ENCODE assay signal across 8 mouse cellular contexts in the genomic region with DNA sequence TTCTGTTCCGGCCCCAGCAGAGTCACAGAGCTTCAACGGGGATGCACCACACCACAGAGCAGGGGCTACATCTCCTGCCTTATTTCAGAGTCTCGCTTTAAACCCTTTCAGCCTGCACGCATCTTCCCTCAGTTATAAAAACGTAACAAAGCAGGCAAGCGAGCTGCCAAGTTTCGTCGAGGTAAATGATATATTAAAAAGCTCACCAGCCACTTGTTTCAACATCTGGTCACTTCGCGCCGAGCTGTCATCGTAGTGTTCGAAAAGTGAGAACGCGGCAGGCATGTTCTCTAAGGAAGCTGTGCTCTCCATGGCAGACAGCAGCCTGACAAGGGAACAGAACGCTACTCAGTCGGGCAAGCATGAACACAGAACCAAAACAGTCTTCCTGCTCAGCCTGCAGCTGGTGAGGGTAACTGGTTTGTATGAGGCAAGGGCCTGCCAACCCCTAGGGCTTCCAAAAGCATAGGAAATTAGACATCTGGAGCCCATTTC.
DNase-seq lines count a peak whose midpoint lies in the region; ATAC-seq and TF ChIP-seq lines count a peak whose summit lies in the region.

No protein-coding gene starts in this region.

- ATAC-seq in heart, embryonic 14.5 days (ENCODE audit: insufficient number of reproducible peaks, insufficient read depth, low FRiP score, low read depth) = no peak
- ATAC-seq in limb, embryonic 13.5 days (ENCODE audit: low FRiP score, low read depth) = no peak
- no peak for ATAC-seq in megakaryocyte-erythroid progenitor cell, adult 5-6 weeks (replicated peaks; ENCODE audit: low FRiP score, low TSS enrichment, poor library complexity, severe bottlenecking)
- ATAC-seq in inflammation-experienced regulatory T-cells, adult 6 months = no peak

- peak overlapping the region; percentile 38; the same call in 1 of the 2 replicates for H3K4me2 ChIP-seq in heart, embryonic 14.5 days (ENCODE audit: low read length)
- peak overlapping the region; percentile 52 for H3K4me2 ChIP-seq in limb, embryonic 13.5 days (replicated peaks)

- peaks cover 5 to 19% of the 10 kb centered on the region in 2 experiments for H3K4me1 ChIP-seq in heart, embryonic 14.5 days (ENCODE audit: control insufficient read depth in 2 of 2, insufficient read depth in 2 of 2, low read length in 2 of 2)
- H3K4me1 ChIP-seq in heart, adult 2 months (ENCODE audit: control insufficient read depth, insufficient read depth, low read length) = peaks cover 1% of the 10 kb centered on the region; the same call in 1 of the 2 replicates
- peaks cover 22% of the 10 kb centered on the region for H3K4me1 ChIP-seq in limb, embryonic 13.5 days

- H3K79me2 ChIP-seq in heart, adult 2 months (replicated peaks; ENCODE audit: control insufficient read depth, insufficient read depth, low read length) = no peaks in the 10 kb centered on the region

- 50% methylated on average over 17 of the region's 17 CpGs for WGBS in heart, embryonic 14.5 days
- WGBS in heart, adult 2 months = 58% methylated on average over 17 of the region's 17 CpGs
- 37% methylated on average over 17 of the region's 17 CpGs for WGBS in limb, embryonic 13.5 days

- intact Hi-C loops in heart, adult 2 months (cut with DNase I) = no loop called here

- H3K9me3 ChIP-seq in heart, embryonic 14.5 days (ENCODE audit: control insufficient read depth, low read length) = peaks cover 8% of the 10 kb centered on the region
- H3K9me3 ChIP-seq in limb, embryonic 13.5 days = peaks cover 6% of the 10 kb centered on the region; the same call in 1 of the 2 replicates

- no peak for TF ChIP-seq POLR2A in heart, adult 2 months (IDR thresholded peaks at IDR 0.05; ENCODE audit: insufficient read depth, low read depth, low read length)

- no peak for TF ChIP-seq EP300 in heart, adult 2 months (IDR thresholded peaks at IDR 0.05; ENCODE audit: insufficient read depth, low read depth, low read length)

- H3K27ac ChIP-seq in heart, embryonic 14.5 days (replicated peaks in 1 of 2; ENCODE audit: control insufficient read depth in 1 of 2, insufficient read depth in 1 of 2, low read depth in 2 of 2, low read length in 2 of 2) = peak overlapping the region in 1 of 2 experiments; percentile 16; a peak in 1 of 4 replicates
- no peak overlapping the region for H3K27ac ChIP-seq in heart, adult 2 months
- no peak overlapping the region for H3K27ac ChIP-seq in limb, embryonic 13.5 days

- 0 out of 2 replicates have a peak overlapping the region, but pooled peaks have one; percentile 34 for H3K9ac ChIP-seq in heart, embryonic 14.5 days (ENCODE audit: low read length)
- H3K9ac ChIP-seq in heart, adult 2 months (ENCODE audit: low read depth, low read length) = no peak overlapping the region
- H3K9ac ChIP-seq in limb, embryonic 13.5 days = no peak overlapping the region

- DNase-seq in heart, adult 2 months = no peak
- DNase-seq in thymus, postnatal 4 days = peak; percentile 14
- no peak for DNase-seq in thymus, postnatal 36 days
- DNase-seq in urinary bladder, postnatal 25 days (ENCODE audit: low spot score) = no peak

- peaks cover 10% of the 10 kb centered on the region for H3K36me3 ChIP-seq in heart, embryonic 14.5 days (ENCODE audit: control insufficient read depth, insufficient read depth, low read length)
- peaks cover 2% of the 10 kb centered on the region for H3K36me3 ChIP-seq in heart, adult 2 months (ENCODE audit: control insufficient read depth, insufficient read depth, low read length)
- H3K36me3 ChIP-seq in limb, embryonic 13.5 days = no peaks in the 10 kb centered on the region; the same call in 1 of the 2 replicates

- H3K27me3 ChIP-seq in heart, embryonic 14.5 days (ENCODE audit: control insufficient read depth, insufficient read depth, low read length) = no peaks in the 10 kb centered on the region
- H3K27me3 ChIP-seq in heart, adult 2 months (ENCODE audit: control insufficient read depth, insufficient read depth, low read length) = no peaks in the 10 kb centered on the region
- H3K27me3 ChIP-seq in limb, embryonic 13.5 days = no peaks in the 10 kb centered on the region

- no peak overlapping the region for H3K4me3 ChIP-seq in heart, embryonic 14.5 days (ENCODE audit: control insufficient read depth in 1 of 2, insufficient read depth in 1 of 2, low read depth in 1 of 2, low read length in 2 of 2)
- no peak overlapping the region for H3K4me3 ChIP-seq in heart, adult 2 months
- peak overlapping the region; percentile 11; the same call in 1 of the 2 replicates for H3K4me3 ChIP-seq in limb, embryonic 13.5 days

- TF ChIP-seq CTCF in heart, adult 2 months (IDR thresholded peaks at IDR 0.05) = no peak
